Mouse (Mus musculus): Measurements from ENCODE around the gene Icos.

GRCm38 (mm10) chr1:61039310-61039709 lies 61.6 kb downstream of the Icos start:
- TF ChIP-seq CTCF (IDR thresholded peaks at IDR 0.05; ENCODE audit: insufficient read depth, low read depth, low read length), result no peak
- no peak for TF ChIP-seq POLR2A (IDR thresholded peaks at IDR 0.05; ENCODE audit: insufficient read depth, low read depth, low read length)

Data from olfactory bulb, adult 2 months (tissue).